Mouse (Mus musculus) left cerebral cortex, postnatal 14 days (tissue): ENCODE results near the gene Cnih3. TPM values are rescaled to one million over a fixed set of nuclear protein-coding genes. Genes with fewer than 3 reads are reported as not detected.

Source experiments
- DNase-seq, 2 experiments: peaks; one replicate each; pipeline ENCODE4 v3.0.0; 2021 to 2022; ENCODE audit warnings: low spot score in 2 of 2, mixed read lengths in 1 of 2
- intact Hi-C: fragments of 180-260 bp; cut with DNase I; formaldehyde crosslinking; loops from one replicate; pipeline ENCODE4 v1.15.1; 2025
- total RNA-seq, 2 experiments: library from RNA; stranded (reverse); gene quantifications; 2 replicates each; pipeline ENCODE4 v1.2.3; 2021

Gene Cnih3
- total RNA-seq, 2 experiments from 2014 or later = 72.5 to 76.0 TPM

DNA sequence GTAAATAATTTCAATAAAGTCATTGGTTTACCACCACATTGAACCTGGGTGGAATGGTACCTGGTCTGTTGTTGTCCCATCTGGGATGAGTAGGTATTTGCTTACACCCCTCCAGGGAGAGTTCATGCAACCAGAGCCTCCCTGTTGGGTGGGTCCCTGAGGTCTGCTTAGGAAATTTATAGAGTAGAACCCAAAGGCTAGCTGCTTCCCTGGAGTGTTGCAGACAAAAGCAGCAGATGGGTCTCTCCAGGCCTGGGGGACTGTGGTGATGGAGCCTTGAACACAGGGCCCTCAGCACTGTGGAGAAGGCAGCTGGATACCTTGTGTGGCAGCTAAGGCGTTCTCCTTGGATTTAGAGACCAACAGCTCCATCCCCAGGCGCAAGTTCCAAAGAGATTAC is 40.1 kb downstream of the Cnih3 start:
- no peak for DNase-seq
- intact Hi-C loops = loop anchor here (5.0 kb wide), 2 partner anchors 45 to 155 kb away; no protein-coding TSS in a partner anchor

DNA sequence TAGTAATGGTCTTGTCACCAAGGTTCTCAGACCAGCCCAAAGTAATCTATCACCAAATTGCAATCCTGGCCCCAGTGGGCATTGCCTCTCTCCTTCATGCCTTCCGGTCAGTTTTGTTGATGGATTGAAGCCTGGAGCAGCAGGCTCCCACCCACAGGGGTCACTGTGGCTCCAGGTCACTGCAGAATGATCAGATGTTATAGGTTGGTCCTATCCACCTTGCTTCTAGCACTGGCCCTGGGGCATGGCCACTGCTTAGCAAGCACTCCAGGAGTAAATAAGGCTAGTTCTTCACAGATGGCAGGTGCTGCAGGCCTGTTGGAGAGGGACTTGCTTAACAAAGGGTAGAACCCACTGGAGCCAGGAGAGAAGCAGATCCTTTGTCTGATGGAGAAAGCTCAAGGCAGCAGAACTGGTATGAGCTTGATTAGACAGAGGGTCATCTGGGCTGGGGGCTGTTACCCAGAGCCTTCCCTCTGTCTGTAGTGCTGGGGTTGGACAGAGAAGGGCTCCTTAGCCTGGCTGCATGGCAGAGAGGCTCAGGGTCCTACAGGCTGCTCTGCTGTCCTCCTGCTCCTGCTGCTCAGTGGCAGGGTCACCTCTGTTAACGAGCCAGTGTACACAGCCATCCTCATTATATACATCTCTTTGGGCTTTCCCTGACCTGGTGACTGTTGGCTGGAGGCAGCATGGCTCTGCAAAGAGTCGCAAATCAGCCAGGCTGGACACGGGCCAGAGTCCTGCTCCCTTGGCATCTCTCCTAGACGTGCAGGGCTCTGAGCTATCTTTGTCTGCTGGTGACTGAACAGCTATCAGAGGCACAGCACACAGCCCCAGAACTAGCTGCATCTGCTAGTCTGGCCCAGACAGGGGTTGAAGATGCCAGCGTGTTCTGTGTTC is 41.1 kb downstream of the Cnih3 start:
- DNase-seq = peak; percentile 76
- intact Hi-C loops = loop anchor here (5.0 kb wide), 2 partner anchors 44 to 154 kb away; no protein-coding TSS in a partner anchor

DNA sequence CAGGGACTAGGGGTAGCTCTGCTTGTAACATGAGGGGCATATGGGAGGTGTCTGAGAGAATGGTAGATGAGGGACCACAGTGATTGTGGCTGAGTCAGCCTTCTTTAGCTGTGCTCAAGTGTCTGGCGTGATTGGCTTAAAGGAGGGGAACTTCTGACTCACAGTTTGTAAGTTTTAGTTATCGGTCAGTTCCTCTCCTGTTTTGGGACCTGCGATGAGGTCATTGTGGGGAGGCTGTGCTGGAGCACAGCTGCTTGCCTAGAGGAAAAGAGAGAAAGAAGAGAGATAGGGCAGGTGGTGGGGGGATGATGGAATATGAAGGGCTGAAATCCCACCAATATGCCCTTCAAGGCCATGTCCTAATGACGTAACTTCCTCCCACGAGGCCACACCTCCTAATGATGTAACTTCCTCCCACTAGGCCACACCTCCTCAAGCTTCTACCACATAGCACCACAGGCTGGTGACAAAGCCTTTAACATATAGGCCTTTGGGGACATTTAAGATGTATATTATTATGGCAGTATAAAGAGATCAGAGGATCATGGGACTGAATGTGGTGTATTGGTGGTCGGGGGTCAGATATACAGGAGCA is 42.9 kb downstream of the Cnih3 start:
- intact Hi-C loops = no loop called here
- no peak for DNase-seq

DNA sequence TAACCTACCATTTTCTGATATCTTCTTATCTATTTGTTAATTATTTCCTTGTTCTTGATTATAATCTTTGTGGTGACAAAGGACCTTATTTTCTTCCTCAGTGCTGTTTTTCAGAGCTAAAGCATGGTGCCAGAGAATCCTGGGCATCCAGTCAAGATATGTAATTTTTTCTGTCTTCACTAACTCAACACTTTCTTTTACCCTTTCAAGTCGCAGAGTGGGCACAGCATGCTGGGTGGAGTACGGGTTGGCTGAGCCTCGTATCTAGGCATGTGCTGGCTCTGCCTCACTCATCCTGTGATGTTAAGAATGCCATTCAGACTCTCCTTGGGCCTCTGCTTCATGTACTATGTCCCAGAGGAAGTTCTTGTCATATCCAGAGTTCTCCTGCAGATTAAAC is 46.8 kb downstream of the Cnih3 start:
- intact Hi-C loops = no loop called here
- peak; percentile 48 to 50 for DNase-seq

DNA sequence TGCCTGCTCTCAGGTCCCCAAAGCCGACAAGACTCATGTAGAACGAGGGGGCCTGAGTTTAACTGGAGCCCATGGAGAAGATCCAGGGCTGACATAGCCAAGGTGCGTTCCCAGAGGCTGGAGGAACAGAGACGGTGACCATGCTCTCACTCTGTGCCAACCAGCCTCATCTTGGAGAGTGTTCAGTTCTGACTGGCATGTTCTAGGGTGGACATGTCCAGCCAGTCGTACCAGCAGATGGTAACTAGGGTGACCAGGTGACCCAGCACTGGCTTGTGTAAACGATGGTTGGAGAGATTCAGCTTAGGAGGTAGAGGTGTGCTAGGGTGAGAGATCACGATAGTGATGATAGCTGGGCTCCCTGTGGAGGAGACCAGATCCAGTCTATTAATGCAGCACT is 50.6 kb downstream of the Cnih3 start:
- intact Hi-C loops = no loop called here
- no peak for DNase-seq

DNA sequence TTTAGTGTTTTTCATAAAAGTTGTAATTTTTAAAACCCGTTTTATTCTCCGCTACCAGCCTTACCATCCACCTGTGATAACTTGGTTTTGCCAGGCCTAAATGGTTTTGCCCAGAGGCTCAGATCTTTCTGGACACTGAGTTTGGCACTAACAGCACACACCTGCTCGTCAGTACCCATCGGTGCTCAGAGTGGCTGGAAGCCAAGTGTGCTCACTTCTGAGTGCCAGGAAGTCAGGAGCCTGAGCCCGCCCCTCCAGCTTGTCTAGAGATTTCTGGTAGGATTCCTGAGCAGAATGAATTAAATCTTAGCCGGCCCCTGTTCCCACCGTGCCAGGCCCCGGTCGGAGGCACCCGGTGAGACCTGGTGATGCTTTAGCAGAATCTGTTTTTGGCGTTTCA is 54.9 kb downstream of the Cnih3 start:
- DNase-seq = no peak
- intact Hi-C loops = no loop called here

DNA sequence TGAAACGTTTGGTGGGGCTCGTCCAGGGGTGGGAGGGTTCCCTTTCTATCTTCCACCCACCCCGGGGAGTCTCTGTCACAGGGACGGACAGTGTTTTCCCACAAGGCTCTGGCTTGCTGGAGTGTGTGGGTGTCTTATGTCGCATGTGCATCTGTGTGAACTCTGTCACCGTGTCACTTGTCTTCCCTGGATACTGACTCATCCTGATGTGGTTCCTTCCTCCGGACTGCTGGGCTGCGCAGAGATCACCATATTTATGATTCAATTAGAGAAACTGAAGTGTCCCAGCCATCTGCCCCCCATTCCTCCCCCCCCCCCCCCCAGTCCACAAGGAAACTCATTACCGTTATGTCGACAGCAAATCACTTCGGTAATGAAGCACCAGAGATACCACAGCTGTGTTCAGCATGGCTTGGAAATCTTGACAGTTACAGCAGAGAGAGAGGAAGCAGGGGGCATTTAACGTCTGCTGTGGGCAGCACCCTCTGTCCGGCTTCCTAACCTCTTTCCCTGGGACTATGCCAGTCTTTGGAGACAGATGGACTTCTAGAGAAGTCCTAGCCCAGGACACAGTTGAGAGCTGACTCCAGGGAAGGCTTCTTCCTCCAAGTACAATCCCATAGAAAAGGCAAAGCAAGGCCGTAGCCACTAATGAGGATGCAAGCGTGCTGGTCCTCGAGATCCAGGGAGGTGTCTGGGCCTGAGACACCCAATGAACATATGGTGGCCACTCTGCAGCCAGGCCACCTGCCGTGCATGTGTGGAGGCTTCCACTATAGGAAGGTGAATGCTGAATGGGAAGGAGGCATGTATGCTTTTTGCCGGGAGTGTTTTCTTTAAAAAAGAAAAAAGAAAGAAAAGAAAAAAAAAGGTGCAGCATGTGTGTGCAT is 55.9 kb downstream of the Cnih3 start:
- intact Hi-C loops = no loop called here
- DNase-seq = no peak

DNA sequence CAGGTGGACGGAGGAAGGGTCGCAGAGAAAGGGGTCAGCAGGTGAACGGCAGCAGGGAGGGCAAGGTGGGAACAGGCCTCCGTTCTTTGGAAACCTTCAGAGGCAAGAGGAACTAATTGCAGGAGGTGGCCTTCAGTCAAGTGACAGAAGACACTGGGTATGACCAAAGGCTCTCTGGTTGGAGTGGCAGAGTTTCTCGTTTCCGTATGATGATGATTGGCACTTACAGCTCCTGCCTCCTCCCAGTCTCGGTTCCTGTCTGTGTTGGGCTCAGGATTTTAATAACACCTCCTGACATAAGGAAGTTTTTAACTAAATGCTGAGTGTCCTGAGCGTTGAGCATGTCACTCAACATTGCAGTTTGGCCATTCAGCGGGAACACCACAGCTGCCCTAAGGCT is 57.3 kb downstream of the Cnih3 start:
- intact Hi-C loops = no loop called here
- no peak for DNase-seq

DNA sequence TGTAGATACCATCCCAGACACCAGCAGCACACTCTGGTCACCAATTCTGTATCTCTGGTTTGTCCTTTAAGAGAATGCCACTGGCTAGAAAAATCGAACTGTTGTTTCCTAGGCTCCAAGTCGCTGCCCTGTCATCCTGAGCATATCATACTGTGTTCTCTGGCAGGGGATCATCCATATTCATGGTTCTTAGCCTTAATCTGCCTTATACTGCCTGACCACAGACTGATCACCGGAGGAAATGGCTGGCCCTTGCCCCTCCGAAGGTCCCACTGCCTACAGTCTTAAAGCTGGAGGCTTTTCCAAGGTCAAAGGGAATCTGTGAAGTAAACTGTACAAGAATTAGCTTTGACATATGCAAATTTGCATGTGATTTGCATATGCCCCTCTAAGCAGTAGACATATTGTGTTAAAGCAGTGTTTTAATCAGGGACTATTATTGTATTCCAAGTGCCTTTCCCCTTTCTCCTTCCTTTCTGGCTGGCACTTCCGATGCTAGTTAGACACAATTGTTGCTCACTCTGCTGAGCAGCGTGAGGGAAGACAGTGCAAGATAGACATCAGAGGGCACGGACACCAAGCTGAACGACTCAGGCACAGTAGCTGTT is 58.3 kb downstream of the Cnih3 start:
- intact Hi-C loops = no loop called here
- no peak for DNase-seq

DNA sequence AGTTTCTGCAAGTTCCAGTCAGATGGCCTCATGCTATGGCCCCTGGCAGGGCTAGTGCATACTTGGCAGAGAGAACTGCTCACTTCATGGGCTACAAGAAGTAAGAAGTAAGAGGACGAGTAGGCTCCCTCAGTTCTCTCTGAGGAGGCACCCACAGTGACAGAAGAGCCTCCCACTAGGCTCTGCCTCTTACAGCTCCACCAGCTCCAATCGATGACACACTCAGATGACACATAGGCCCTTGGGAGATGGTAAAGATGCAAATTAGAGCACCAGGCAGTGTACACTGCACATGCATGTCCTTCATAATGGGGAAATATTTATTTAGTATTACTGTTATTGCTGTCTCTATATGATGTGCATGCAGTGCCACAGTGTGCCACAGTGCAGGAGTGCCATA is 62.6 kb downstream of the Cnih3 start:
- intact Hi-C loops = no loop called here
- DNase-seq = no peak

DNA sequence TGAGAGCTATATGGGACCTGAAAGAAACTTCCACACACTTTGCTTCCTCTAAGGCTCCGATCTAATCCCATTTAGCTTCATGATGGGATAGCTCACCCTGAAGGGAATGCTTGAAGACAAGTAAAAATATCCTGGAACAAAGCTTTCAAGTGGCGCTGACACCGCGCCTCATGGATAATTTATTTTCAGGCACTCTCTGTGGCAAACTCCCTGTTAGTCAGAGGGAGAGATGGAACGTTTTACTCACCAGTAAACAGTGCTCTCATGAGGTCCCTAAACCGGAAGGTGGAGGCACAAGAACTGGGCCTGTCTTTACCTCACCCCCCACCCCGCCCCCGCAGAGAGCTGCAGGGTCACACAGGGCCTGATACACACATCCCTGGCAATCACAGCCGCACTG is 64.4 kb downstream of the Cnih3 start:
- peak in 1 of 2 experiments; percentile 43 for DNase-seq
- intact Hi-C loops = no loop called here

DNA sequence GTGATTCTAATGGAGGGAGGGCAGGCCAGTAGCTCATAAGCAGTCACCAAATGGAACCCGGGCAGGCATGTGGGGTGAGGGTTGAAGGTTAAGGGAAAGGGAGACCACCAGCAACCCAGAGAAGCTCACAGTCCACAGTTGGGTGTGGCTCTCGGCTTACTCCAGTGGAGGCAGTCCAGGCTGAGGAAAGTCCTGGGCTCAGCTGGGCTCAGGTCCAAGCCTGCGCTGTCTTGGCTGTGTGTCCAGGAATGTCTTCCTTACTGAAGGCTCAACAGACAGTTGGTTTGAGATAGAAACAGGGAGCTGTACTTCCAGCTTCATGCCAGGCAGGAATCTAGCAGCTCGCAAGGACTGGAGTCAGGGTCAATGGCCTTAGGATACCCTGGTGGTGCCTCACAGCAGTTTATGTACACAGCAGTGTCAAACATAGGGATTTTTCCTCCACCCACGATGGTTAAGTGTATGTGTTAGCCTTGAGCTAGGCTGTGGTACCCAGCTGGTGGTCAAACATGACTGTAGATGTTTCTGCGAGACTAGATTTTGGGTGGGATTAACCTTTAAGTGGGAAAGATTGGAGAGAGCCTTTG is 65.6 kb downstream of the Cnih3 start:
- intact Hi-C loops = no loop called here
- DNase-seq = no peak

DNA sequence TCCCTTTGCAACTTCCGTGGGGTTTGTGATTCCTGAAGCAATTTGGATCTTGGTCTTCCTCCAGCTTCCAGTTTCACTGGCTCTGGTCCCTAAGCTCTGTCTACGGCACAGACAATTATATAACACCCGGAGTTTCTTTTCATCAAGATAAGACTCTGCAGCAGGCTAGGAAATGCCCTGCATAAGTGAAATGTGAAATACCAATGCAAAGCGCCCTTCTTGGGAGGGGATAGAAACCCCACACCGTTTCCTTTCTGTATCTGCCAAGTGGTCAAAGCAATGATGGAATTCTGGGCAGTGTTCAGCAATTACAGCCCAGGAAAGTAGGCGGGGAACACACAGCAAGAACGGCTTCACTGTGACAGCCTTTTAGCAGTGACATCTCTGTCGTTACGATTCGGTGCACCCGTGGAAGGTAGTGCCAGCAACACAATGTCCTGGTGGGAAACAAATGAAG is 67.7 kb downstream of the Cnih3 start:
- peak; percentile 52 to 53 for DNase-seq
- intact Hi-C loops = no loop called here

DNA sequence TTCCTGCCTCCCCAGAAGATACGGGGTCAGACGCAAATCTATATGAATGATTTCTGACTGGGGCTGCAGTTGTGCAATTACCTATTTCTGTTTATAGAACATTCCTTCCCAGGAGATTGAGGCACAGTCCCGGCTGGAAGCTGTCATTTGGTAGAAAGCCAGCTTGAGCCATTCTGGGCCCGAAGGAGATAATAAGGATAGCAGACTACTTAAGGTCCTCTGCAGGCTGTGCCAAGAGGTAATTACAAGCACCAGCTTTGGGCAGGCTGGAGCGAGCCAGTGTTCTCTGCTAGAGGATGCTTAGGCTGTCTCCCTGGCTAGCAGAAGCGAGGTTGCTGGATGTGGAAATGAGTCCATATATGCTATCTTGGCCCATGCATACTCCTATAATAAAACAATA is 70.4 kb downstream of the Cnih3 start:
- intact Hi-C loops = no loop called here
- DNase-seq = no peak

DNA sequence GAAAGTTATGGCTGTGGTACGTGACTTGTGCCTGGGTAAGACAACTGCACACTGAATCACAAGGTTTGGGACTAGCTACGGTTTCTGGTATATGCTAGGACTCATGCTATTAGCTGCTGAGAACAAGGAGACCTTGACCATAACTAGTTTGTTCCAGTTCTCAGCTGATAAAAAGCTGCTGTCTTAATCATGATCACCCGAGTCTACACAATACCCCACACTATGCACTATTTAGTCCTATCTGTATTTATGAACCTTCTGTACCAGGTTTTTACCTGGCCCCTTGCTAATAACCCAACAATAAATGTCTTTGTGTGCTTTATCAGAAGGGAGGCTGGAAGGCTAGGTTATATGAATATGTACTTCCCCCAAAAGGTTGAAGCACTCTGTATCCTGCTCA is 72.5 kb downstream of the Cnih3 start:
- intact Hi-C loops = no loop called here
- DNase-seq = no peak

DNA sequence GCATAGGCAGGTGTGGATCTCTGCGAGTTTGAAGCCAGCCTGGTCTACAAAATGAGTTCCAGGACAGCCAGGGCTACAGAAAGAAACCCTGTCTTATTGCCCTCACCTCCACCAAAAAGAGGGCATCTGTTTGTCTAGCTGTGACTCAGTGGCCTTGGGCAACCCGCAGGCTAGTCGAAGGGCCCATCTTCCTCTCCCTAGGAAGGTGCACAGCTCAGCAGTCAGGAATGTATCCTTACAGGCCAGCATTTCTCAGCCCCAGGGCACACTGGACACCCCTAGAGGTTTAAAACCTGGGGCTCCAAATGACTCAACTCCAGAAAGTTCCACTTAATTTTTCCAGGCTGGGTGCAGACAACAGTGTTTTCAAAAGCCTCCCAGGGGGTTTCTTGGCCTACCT is 73.0 kb downstream of the Cnih3 start:
- intact Hi-C loops = no loop called here

DNA sequence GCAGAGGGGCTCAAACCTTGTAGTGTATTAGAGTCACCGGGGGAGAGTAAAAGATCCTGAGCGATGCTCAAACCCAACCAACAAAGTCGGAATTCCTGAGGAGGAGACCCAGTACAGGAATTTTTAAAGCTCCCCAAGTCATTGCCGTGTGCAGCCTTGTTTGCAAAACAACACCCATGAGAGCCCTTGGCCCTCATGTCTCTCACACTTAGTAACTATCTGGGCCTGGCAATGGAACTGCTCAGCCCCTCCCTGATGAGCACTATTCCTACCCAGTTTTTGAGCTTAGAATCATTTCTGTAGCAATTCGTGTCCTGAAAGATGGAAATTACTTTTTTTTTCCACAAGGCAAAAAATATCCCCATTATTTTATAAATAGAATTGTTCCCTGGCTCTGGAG is 74.0 kb downstream of the Cnih3 start:
- DNase-seq = no peak
- intact Hi-C loops = no loop called here

More for the DNA sequence above, 73.0 kb downstream of the Cnih3 start:
- DNase-seq = no peak

DNA sequence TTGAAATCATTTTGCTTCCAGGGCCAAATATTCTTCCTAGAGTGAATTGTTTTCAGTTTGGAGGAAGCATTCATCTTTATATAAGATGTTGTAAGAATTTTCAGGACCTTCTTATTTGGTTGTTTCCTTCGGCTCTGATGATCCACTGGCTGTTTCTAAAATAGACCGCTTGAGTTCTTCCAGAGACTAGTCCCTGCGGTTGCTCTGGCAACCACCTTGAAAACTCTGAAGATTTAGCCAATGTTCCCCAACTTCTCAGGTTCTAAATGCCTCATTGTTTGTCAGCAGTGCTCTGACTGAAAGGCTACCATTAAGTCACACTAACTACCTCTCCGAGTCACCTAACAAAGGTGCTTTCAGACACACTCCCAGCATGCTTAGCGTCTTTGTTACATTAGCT is 80.8 kb downstream of the Cnih3 start:
- DNase-seq = peak; percentile 49 to 69
- intact Hi-C loops = no loop called here

DNA sequence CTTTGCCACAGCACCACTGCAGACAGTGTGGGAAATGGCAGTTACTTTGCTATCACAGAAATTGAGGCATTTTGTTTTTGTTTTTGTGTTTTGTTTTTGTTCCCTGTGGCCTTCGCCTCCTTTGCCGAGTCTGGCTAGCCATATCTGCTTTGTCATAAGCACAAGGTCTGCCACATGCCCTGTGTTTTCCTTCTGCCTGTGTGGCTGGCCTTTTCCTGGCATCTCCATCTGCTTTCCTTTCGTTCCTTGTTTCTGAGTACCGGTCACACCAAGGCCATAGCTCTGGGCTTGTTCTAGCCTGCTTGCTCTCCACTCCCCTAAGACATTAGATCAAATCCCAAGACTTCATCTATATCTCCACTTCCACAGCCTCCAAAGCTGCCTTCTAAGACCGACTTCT is 83.0 kb downstream of the Cnih3 start:
- no peak for DNase-seq
- intact Hi-C loops = loop anchor here (5.0 kb wide), 1 partner anchor 43 kb away; no protein-coding TSS in a partner anchor
